Mouse (Mus musculus): ENCODE measurements around the gene Tbx5. TPM values are rescaled to one million over a fixed set of nuclear protein-coding genes. Genes with fewer than 3 reads are reported as not detected.

Tbx5 gene
- total and polyA plus RNA-seq, 3 experiments = not detected

- H3K36me3 ChIP-seq (ENCODE audit: control insufficient read depth in 1 of 2, insufficient read depth in 2 of 2, low read length in 2 of 2) = no peaks in the 10 kb centered on the region
- H3K27ac ChIP-seq (ENCODE audit: control insufficient read depth, low read depth, low read length) = no peak overlapping the region
- H3K9me3 ChIP-seq (replicated peaks; ENCODE audit: insufficient read depth, low read length) = no peaks in the 10 kb centered on the region
- TF ChIP-seq GATA1 (IDR thresholded peaks at IDR 0.05; ENCODE audit: low read depth, low read length) = no peak
- no peak for TF ChIP-seq USF2 (IDR thresholded peaks at IDR 0.05; ENCODE audit: borderline replicate concordance in 1 of 2, insufficient read depth in 1 of 2, low read depth in 1 of 2, low read length in 2 of 2)
- TF ChIP-seq NELFE (IDR thresholded peaks at IDR 0.05; ENCODE audit: low read depth, low read length) = no peak
- no peak for TF ChIP-seq JUND (IDR thresholded peaks at IDR 0.05; ENCODE audit: low read depth, low read length)
- no peak for TF ChIP-seq CHD2 (IDR thresholded peaks at IDR 0.05; ENCODE audit: low read length)
- no peak for TF ChIP-seq CTCF (IDR thresholded peaks at IDR 0.05 in 2 of 3, conservative IDR thresholded peaks at IDR 0.05 in 1 of 3; ENCODE audit: control insufficient read depth in 1 of 3, insufficient read depth in 1 of 3, low read depth in 2 of 3, low read length in 3 of 3, poor library complexity in 1 of 3, severe bottlenecking in 1 of 3)
- TF ChIP-seq MAX (IDR thresholded peaks at IDR 0.05; ENCODE audit: low read length) = no peak
- TF ChIP-seq MAFK (IDR thresholded peaks at IDR 0.05; ENCODE audit: borderline replicate concordance, low read depth, low read length) = no peak
- TF ChIP-seq ZNF384 (IDR thresholded peaks at IDR 0.05; ENCODE audit: low read depth, low read length) = no peak
- no peak for TF ChIP-seq USF1 (IDR thresholded peaks at IDR 0.05; ENCODE audit: low read depth, low read length)
- TF ChIP-seq CHD1 (IDR thresholded peaks at IDR 0.05; ENCODE audit: low read depth, low read length) = no peak
- TF ChIP-seq TCF12 (IDR thresholded peaks at IDR 0.05; ENCODE audit: low read depth, low read length) = no peak
- no peak for TF ChIP-seq UBTF (IDR thresholded peaks at IDR 0.05; ENCODE audit: borderline replicate concordance, insufficient read depth, low read depth, low read length)
- TF ChIP-seq MXI1 (IDR thresholded peaks at IDR 0.05; ENCODE audit: low read depth, low read length) = no peak
- DNase-seq (ENCODE audit: low read depth, low spot score) = no peak
- no peaks in the 10 kb centered on the region for H3K27me3 ChIP-seq (ENCODE audit: control insufficient read depth in 1 of 2, insufficient read depth in 2 of 2, low read length in 2 of 2)
- H3K79me2 ChIP-seq (ENCODE audit: control insufficient read depth, insufficient read depth, low read length, poor library complexity) = no peaks in the 10 kb centered on the region
- no peak overlapping the region for H3K9ac ChIP-seq (ENCODE audit: control insufficient read depth, low read depth, low read length, poor library complexity, severe bottlenecking)
- 0 out of 4 replicates have a peak, but pooled peaks cover 0 to 2% of the 10 kb centered on the region in 2 experiments for H3K4me1 ChIP-seq (ENCODE audit: control insufficient read depth in 1 of 2, insufficient read depth in 2 of 2, low read length in 2 of 2)
- H3K4me3 ChIP-seq (ENCODE audit: control insufficient read depth in 1 of 2, insufficient read depth in 1 of 2, low read depth in 2 of 2, low read length in 2 of 2) = no peak overlapping the region
These were observed 44.7 kb downstream of the Tbx5 start for GRCm38 (mm10) chr5:119877185-119877584.

GRCm38 (mm10) chr5:119885595-119885994, 53.1 kb downstream of the Tbx5 start:
- no peaks in the 10 kb centered on the region for H3K79me2 ChIP-seq (ENCODE audit: control insufficient read depth, insufficient read depth, low read length, poor library complexity)
- H3K4me1 ChIP-seq (ENCODE audit: control insufficient read depth in 1 of 2, insufficient read depth in 2 of 2, low read length in 2 of 2) = no peaks in the 10 kb centered on the region
- no peaks in the 10 kb centered on the region for H3K9me3 ChIP-seq (replicated peaks; ENCODE audit: insufficient read depth, low read length)
- no peaks in the 10 kb centered on the region for H3K36me3 ChIP-seq (ENCODE audit: control insufficient read depth in 1 of 2, insufficient read depth in 2 of 2, low read length in 2 of 2)
- no peak overlapping the region for H3K4me3 ChIP-seq (ENCODE audit: control insufficient read depth in 1 of 2, insufficient read depth in 1 of 2, low read depth in 2 of 2, low read length in 2 of 2)
- no peak overlapping the region for H3K27ac ChIP-seq (ENCODE audit: control insufficient read depth, low read depth, low read length)
- TF ChIP-seq ZMIZ1 (IDR thresholded peaks at IDR 0.05; ENCODE audit: low read depth, low read length) = no peak
- no peak for TF ChIP-seq ZKSCAN1 (IDR thresholded peaks at IDR 0.05; ENCODE audit: low read depth, low read length)
- no peak for TF ChIP-seq TCF12 (IDR thresholded peaks at IDR 0.05; ENCODE audit: low read depth, low read length)
- no peak for TF ChIP-seq USF2 (IDR thresholded peaks at IDR 0.05; ENCODE audit: borderline replicate concordance in 1 of 2, insufficient read depth in 1 of 2, low read depth in 1 of 2, low read length in 2 of 2)
- H3K27me3 ChIP-seq (ENCODE audit: control insufficient read depth in 1 of 2, insufficient read depth in 2 of 2, low read length in 2 of 2) = no peaks in the 10 kb centered on the region
- DNase-seq (ENCODE audit: low read depth, low spot score) = no peak
- H3K9ac ChIP-seq (ENCODE audit: control insufficient read depth, low read depth, low read length, poor library complexity, severe bottlenecking) = no peak overlapping the region
